Mouse (Mus musculus): ENCODE measurements around the gene Sh3rf3. TPM values are rescaled to one million over a fixed set of nuclear protein-coding genes. Genes with fewer than 3 reads are reported as not detected.

The Sh3rf3 gene
- polyA plus RNA-seq, 1 experiment from 2014 or later, result 0.45 TPM

DNA sequence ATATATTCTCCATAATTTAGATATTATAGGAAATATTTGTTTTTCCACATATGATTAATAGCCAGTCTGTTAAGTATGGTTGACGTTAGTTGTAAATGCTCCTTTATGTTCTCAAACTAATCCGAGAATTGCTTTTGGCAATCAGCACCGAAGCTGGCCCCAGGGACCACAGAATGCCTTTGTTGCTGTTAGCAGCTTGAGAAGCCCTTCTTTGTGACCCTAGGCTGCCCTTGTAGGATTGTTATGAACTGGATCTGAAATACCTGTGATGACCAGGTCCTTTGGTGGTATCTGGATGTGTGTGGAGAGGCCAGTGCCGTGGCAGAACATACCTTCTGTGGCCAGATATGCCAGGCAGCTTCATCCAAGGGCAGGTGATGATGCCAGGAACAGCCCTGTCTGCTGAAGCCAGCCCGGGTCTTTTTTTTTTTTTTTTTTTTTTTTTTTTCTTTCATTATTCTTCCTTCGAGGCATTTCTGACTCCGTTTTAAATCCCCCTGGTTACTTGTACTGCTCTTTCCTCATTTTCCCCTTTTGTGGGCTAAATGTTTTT lies 10.9 kb downstream of the Sh3rf3 start:
- ATAC-seq (ENCODE audit: low FRiP score, low TSS enrichment), result no peak
- Histone ChIP-seq H3K9me3 (ENCODE audit: control insufficient read depth, low read length) (no peaks in the 10 kb centered on the region), H3K27me3 (ENCODE audit: control insufficient read depth, insufficient read depth, low read length) (no peaks in the 10 kb centered on the region), H3K9ac (ENCODE audit: low read length) (no peak overlapping the region), H3K4me1 (replicated peaks; ENCODE audit: control insufficient read depth, insufficient read depth) (no peaks in the 10 kb centered on the region), H3K4me2 (replicated peaks; ENCODE audit: low read depth) (no peak overlapping the region), H3K4me3 (ENCODE audit: low read depth, low read length) (no peak overlapping the region), H3K36me3 (ENCODE audit: control insufficient read depth, insufficient read depth, low read length) (no peaks in the 10 kb centered on the region), H3K27ac (replicated peaks) (no peak overlapping the region)
- no peak for TF ChIP-seq EP300 (optimal IDR thresholded peaks at IDR 0.05)
- DNase-seq (ENCODE audit: low spot score), result no peak
- WGBS, result 59% methylated on average over 7 of the region's 7 CpGs

DNA sequence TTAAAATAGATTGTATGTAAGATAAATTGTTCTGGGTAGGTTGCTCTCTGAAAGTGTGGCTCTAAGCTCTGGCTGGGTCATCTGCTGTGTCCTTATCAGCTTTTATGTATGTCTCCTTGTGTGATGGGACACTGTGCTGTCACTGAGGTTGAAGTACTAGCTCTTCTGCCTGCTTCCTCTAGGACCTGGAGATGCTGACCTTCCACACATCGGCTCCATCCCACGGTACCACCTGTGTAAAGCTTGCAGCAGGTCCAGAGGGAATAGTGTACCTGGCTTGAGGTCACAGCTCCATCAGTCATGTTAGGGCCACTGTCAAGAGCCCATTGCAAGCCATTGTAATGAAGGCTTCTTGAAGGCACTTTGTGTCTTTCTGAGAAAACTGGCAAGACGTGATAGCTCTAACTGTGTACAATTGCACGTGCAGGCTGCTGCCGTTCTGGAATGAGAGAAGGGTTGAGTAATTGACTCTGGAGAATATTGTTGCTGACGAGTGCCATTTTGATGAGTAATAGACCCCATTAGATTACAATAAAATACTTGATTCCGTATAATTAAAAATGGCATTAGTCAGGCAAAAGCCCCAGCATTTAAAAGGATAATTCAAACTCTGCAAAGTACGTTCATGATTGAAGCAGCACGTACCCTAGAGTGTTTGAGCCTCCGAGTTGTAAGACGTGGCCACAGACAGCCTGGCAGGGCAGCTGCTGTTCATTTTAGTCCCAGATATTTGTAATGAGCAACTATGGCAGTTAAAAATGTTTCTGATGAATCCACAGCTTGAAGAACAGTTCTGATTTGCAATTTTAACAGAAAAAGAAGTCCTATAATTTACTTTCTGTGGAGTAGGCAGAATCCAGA lies 16.3 kb downstream of the Sh3rf3 start:
- WGBS, result 70% methylated on average over 11 of the region's 11 CpGs
- no peak for ATAC-seq (ENCODE audit: low FRiP score, low TSS enrichment)
- TF ChIP-seq CTCF (IDR thresholded peaks at IDR 0.05; ENCODE audit: low read depth) (no peak), EP300 (optimal IDR thresholded peaks at IDR 0.05) (no peak)

DNA sequence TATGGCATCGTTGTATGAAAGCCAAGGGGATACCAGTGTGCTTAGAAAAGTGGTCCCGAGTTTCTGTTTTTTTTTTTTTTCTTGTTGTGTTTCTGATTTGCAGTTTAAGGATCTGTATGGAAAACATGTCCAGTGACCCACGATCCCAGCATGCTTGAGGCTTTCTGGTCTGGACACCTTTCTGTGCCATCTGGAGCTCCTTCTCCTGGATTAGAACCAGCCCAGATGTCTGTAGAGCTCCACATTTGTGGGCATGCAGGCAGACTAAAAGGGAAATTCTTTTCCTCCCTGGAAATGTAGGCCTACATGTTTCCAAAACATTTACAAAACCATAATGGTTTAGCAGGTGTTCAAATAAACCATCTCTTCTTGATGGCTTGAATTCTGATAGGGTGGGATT lies 20.0 kb downstream of the Sh3rf3 start:
- ATAC-seq (ENCODE audit: low FRiP score, low TSS enrichment) (no peak), DNase-seq (ENCODE audit: low spot score) (no peak)
- Histone ChIP-seq H3K9me3 (ENCODE audit: control insufficient read depth, low read length) (no peaks in the 10 kb centered on the region), H3K9ac (ENCODE audit: low read length) (no peak overlapping the region), H3K27me3 (ENCODE audit: control insufficient read depth, insufficient read depth, low read length) (no peaks in the 10 kb centered on the region), H3K27ac (replicated peaks) (no peak overlapping the region), H3K4me1 (replicated peaks; ENCODE audit: control insufficient read depth, insufficient read depth) (no peaks in the 10 kb centered on the region), H3K4me2 (replicated peaks; ENCODE audit: low read depth) (no peak overlapping the region), H3K36me3 (ENCODE audit: control insufficient read depth, insufficient read depth, low read length) (no peaks in the 10 kb centered on the region), H3K4me3 (ENCODE audit: low read depth, low read length) (no peak overlapping the region)
- 76% methylated on average over 3 of the region's 3 CpGs for WGBS
- TF ChIP-seq CTCF (IDR thresholded peaks at IDR 0.05; ENCODE audit: low read depth), result no peak
- TF ChIP-seq EP300 (optimal IDR thresholded peaks at IDR 0.05), result no peak

More for the DNA sequence above, 16.3 kb downstream of the Sh3rf3 start:
- Histone ChIP-seq H3K4me3 (ENCODE audit: low read depth, low read length) (no peak overlapping the region), H3K9ac (ENCODE audit: low read length) (no peak overlapping the region), H3K27me3 (ENCODE audit: control insufficient read depth, insufficient read depth, low read length) (no peaks in the 10 kb centered on the region), H3K36me3 (ENCODE audit: control insufficient read depth, insufficient read depth, low read length) (no peaks in the 10 kb centered on the region), H3K27ac (replicated peaks) (no peak overlapping the region), H3K4me2 (replicated peaks; ENCODE audit: low read depth) (no peak overlapping the region), H3K9me3 (ENCODE audit: control insufficient read depth, low read length) (no peaks in the 10 kb centered on the region), H3K4me1 (replicated peaks; ENCODE audit: control insufficient read depth, insufficient read depth) (no peaks in the 10 kb centered on the region)
- no peak for DNase-seq (ENCODE audit: low spot score)

DNA sequence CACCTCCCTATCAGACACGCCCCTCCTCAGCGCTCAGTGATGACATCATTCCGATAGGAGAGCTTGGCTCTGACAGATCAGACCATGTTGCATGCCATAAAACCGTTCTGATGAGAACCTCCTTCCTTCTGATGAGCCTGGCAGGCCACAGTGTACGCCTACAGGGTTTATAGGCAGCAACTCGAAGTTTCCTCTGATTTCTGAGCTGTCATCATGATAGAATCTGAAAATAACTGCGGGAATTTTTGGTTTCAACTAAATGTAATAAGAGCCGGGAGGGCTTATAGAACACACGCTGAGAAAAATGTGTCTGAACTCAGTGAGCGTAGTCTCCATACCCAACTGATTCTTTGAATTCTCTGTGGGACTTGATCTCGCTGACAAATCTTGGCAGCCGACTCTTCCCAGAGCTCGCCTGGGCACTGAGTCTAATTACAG lies 20.6 kb downstream of the Sh3rf3 start:
- H3K9me3 ChIP-seq (ENCODE audit: control insufficient read depth, low read length), result no peaks in the 10 kb centered on the region
- H3K4me1 ChIP-seq (replicated peaks; ENCODE audit: control insufficient read depth, insufficient read depth), result no peaks in the 10 kb centered on the region
- ATAC-seq (ENCODE audit: low FRiP score, low TSS enrichment), result no peak
- H3K36me3 ChIP-seq (ENCODE audit: control insufficient read depth, insufficient read depth, low read length), result no peaks in the 10 kb centered on the region
- H3K27me3 ChIP-seq (ENCODE audit: control insufficient read depth, insufficient read depth, low read length), result no peaks in the 10 kb centered on the region
- TF ChIP-seq EP300 (optimal IDR thresholded peaks at IDR 0.05), result no peak
- no peak for TF ChIP-seq CTCF (IDR thresholded peaks at IDR 0.05; ENCODE audit: low read depth)
- H3K4me3 ChIP-seq (ENCODE audit: low read depth, low read length), result no peak overlapping the region
- no peak overlapping the region for H3K4me2 ChIP-seq (replicated peaks; ENCODE audit: low read depth)
- no peak overlapping the region for H3K27ac ChIP-seq (replicated peaks)
- DNase-seq (ENCODE audit: low spot score), result no peak
- WGBS, result 68% methylated on average over 13 of the region's 13 CpGs
- H3K9ac ChIP-seq (ENCODE audit: low read length), result no peak overlapping the region

DNA sequence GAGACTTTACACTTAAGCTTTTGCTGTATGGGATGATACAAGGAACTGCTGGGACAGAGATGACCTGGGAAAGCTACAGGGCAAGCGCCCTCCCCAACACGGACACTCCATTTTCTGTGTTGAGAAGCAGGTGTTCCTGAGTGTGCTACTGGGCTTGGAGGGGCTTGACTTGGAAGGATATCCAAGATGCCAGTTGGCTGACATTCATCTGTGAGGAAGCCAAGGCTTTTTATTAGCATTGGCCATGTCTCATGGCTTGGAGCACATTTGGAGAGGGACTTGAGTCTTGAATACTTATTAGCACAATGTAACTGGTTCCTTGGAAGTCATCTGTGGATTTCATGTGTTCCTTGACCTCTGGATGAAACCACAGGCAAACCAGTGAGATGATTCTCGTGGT lies 23.2 kb downstream of the Sh3rf3 start:
- no peak overlapping the region for H3K4me2 ChIP-seq (replicated peaks; ENCODE audit: low read depth)
- DNase-seq (ENCODE audit: low spot score), result no peak
- H3K4me1 ChIP-seq (replicated peaks; ENCODE audit: control insufficient read depth, insufficient read depth), result no peaks in the 10 kb centered on the region
- no peak for TF ChIP-seq CTCF (IDR thresholded peaks at IDR 0.05; ENCODE audit: low read depth)
- TF ChIP-seq EP300 (optimal IDR thresholded peaks at IDR 0.05), result no peak
- H3K27me3 ChIP-seq (ENCODE audit: control insufficient read depth, insufficient read depth, low read length), result no peaks in the 10 kb centered on the region
- WGBS, result 85% methylated on average over 3 of the region's 3 CpGs
- H3K4me3 ChIP-seq (ENCODE audit: low read depth, low read length), result no peak overlapping the region
- H3K9ac ChIP-seq (ENCODE audit: low read length), result no peak overlapping the region
- no peaks in the 10 kb centered on the region for H3K36me3 ChIP-seq (ENCODE audit: control insufficient read depth, insufficient read depth, low read length)
- no peaks in the 10 kb centered on the region for H3K9me3 ChIP-seq (ENCODE audit: control insufficient read depth, low read length)
- ATAC-seq (ENCODE audit: low FRiP score, low TSS enrichment), result no peak
- no peak overlapping the region for H3K27ac ChIP-seq (replicated peaks)

DNA sequence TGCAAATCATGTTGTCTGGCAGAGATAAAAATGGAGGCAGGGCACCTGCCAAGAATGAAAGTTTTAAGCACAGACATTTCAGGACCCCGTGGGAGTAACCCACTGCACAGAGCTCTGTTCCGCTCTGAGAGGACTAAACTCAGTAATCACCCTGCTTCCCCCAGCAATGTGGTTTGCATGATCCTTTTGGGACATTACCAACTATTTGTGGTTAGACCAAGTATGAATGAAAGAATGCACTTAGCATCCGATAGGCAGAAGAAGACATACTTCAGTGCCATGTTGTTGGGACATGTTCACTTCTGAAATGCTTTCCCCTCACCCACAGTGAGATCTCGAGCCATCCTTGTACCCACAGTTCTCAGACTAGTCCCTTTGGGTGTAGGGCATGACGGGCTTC lies 24.3 kb downstream of the Sh3rf3 start:
- Histone ChIP-seq H3K4me1 (replicated peaks; ENCODE audit: control insufficient read depth, insufficient read depth) (no peaks in the 10 kb centered on the region), H3K4me2 (replicated peaks; ENCODE audit: low read depth) (no peak overlapping the region), H3K27ac (replicated peaks) (no peak overlapping the region), H3K9me3 (ENCODE audit: control insufficient read depth, low read length) (no peaks in the 10 kb centered on the region), H3K27me3 (ENCODE audit: control insufficient read depth, insufficient read depth, low read length) (no peaks in the 10 kb centered on the region), H3K4me3 (ENCODE audit: low read depth, low read length) (no peak overlapping the region), H3K36me3 (ENCODE audit: control insufficient read depth, insufficient read depth, low read length) (no peaks in the 10 kb centered on the region), H3K9ac (ENCODE audit: low read length) (no peak overlapping the region)
- no peak for ATAC-seq (ENCODE audit: low FRiP score, low TSS enrichment)
- DNase-seq (ENCODE audit: low spot score), result no peak
- TF ChIP-seq EP300 (optimal IDR thresholded peaks at IDR 0.05) (no peak), CTCF (IDR thresholded peaks at IDR 0.05; ENCODE audit: low read depth) (no peak)
- 85% methylated on average over 5 of the region's 5 CpGs for WGBS
